Mouse (Mus musculus) liver, embryonic 15.5 days (tissue): Measurements from ENCODE around the gene Kctd17. TPM values are rescaled to one million over a fixed set of nuclear protein-coding genes. Genes with fewer than 3 reads are reported as not detected.

Source experiments
- ATAC-seq: fragments of 200-750 bp; cut with Nextera tagmentation; 2 replicates; pipeline ENCODE4 v1.8.0; 2017; ENCODE audit warnings: moderate number of reproducible peaks, mild to moderate bottlenecking, moderate library complexity; ENCODE audit not compliant: insufficient read depth
- H3K27ac ChIP-seq: fragments of 300-500 bp; sonication (generic); replicated peaks from 2 replicates; pipeline ENCODE4 v1.5.1; 2015; ENCODE audit warnings: mild to moderate bottlenecking, inconsistent platforms
- H3K27me3 ChIP-seq: fragments of 300-500 bp; sonication (generic); 2 replicates; pipeline ENCODE4 v1.6.1; 2015; ENCODE audit warnings: mild to moderate bottlenecking, inconsistent platforms
- H3K36me3 ChIP-seq: fragments of 300-500 bp; sonication (generic); replicated peaks from 2 replicates; pipeline ENCODE4 v1.6.1; 2015; ENCODE audit warnings: moderate library complexity, mild to moderate bottlenecking, inconsistent platforms
- H3K4me1 ChIP-seq: fragments of 300-500 bp; sonication (generic); replicated peaks from 2 replicates; pipeline ENCODE4 v1.6.1; 2015; ENCODE audit warnings: inconsistent platforms
- H3K4me2 ChIP-seq: fragments of 300-500 bp; sonication (generic); 2 replicates; pipeline ENCODE4 v1.6.1; 2015; ENCODE audit warnings: moderate library complexity, mild to moderate bottlenecking, inconsistent platforms
- H3K4me3 ChIP-seq: fragments of 300-500 bp; sonication (generic); replicated peaks from 2 replicates; pipeline ENCODE4 v1.5.1; 2015; ENCODE audit warnings: mild to moderate bottlenecking, inconsistent platforms
- H3K9ac ChIP-seq: fragments of 300-500 bp; sonication (generic); 2 replicates; pipeline ENCODE4 v1.6.1; 2015; ENCODE audit warnings: moderate library complexity, mild to moderate bottlenecking, inconsistent platforms
- H3K9me3 ChIP-seq: fragments of 300-500 bp; sonication (generic); replicated peaks from 2 replicates; pipeline ENCODE4 v1.6.1; 2016; ENCODE audit warnings: inconsistent platforms
- WGBS: fragments of 180-500 bp; shearing (Covaris S2); methylation state at CpG from one replicate; pipeline ENCODE4 v1.1.7; 2015; ENCODE audit warnings: mixed read lengths; ENCODE audit not compliant: insufficient replicate concordance; 5-methylcytosine and 5-hydroxymethylcytosine counted together
- polyA plus RNA-seq: library from polyadenylated mRNA; unstranded; fragments of >200 nt; fragmentation: Nextera tagmentation; extraction: Ambion mirVana; gene quantifications from 2 replicates; pipeline ENCODE4 v1.2.1, GENCODE M21; 2015

The Kctd17 gene
- polyA plus RNA-seq, 1 experiment from 2014 or later = 4.5 TPM

DNA sequence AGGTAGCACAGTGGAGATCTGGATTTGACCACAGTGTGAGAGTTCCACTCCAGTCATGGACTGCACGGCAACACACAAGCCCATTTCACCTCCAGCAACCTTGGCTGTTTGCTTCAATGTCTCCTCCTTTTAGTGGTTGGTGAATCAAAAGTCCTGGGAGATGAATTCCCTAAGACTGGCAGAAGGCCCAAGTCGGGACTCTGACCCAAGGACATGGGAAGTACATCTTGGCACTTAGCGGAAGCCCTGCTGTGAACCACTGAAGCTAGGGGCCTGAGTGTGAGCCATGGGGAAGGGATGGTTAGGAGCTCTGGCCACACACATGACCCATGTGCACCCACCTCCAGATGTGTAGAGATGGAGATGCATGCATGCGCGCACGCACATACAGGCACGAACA lies 39.2 kb downstream of the Kctd17 start:
- no peaks in the 10 kb centered on the region for H3K27me3 ChIP-seq
- peak overlapping the region; percentile 4; the same call in 1 of the 2 replicates for H3K9ac ChIP-seq
- H3K4me1 ChIP-seq = peaks cover 17% of the 10 kb centered on the region; the same call in 1 of the 2 replicates
- H3K36me3 ChIP-seq = no peaks in the 10 kb centered on the region
- H3K9me3 ChIP-seq = no peaks in the 10 kb centered on the region
- H3K4me2 ChIP-seq = peak overlapping the region; percentile 42
- no peak for ATAC-seq
- 78% methylated on average over 7 of the region's 7 CpGs for WGBS
- H3K27ac ChIP-seq = no peak overlapping the region
- peak overlapping the region; percentile 36 for H3K4me3 ChIP-seq

DNA sequence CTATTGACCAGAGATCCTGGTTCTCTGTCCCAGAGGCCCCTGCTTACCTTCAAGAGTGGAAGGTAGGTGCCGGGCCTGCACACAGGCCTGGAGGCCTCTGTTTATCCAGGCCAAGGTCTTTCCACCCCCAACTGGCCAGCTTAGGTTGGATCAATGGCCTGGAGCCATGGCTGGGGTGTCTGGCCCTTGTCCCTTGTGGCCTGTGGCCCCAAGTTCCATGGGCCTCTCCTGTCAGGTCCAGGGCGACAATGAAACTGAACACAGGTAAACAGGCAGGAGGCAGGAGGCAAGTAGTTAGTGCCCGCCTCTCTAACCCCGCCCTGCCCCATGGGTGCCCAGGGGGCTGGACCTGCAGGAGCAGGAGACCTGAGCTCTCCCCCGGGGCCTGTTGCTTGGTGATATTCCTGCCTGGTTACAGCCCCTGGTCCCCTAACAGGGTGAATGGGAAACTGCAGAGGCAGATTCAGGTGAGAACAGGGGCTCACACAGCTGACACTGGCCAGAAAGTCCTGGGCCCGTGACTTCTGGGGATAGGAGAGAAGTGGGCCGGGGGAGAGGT lies 40.1 kb downstream of the Kctd17 start, which contains the start of gene Tmprss6:
Tmprss6 (minus strand) TSS at position 256 of the 559 bp plus-strand sequence.
- Histone ChIP-seq H3K9ac (peak within 1 kb of the TSS; percentile 4; the same call in 1 of the 2 replicates), H3K27me3 (no peaks in the 10 kb centered on the region), H3K9me3 (no peaks in the 10 kb centered on the region), H3K27ac (peak within 1 kb of the TSS; percentile 69), H3K4me1 (peaks cover 17% of the 10 kb centered on the region; the same call in 1 of the 2 replicates), H3K4me2 (peak within 1 kb of the TSS; percentile 42), H3K4me3 (peak within 1 kb of the TSS; percentile 36), H3K36me3 (no peaks in the 10 kb centered on the region)
- peak; percentile 72 for ATAC-seq
- 59% methylated on average over 7 of the region's 7 CpGs for WGBS

DNA sequence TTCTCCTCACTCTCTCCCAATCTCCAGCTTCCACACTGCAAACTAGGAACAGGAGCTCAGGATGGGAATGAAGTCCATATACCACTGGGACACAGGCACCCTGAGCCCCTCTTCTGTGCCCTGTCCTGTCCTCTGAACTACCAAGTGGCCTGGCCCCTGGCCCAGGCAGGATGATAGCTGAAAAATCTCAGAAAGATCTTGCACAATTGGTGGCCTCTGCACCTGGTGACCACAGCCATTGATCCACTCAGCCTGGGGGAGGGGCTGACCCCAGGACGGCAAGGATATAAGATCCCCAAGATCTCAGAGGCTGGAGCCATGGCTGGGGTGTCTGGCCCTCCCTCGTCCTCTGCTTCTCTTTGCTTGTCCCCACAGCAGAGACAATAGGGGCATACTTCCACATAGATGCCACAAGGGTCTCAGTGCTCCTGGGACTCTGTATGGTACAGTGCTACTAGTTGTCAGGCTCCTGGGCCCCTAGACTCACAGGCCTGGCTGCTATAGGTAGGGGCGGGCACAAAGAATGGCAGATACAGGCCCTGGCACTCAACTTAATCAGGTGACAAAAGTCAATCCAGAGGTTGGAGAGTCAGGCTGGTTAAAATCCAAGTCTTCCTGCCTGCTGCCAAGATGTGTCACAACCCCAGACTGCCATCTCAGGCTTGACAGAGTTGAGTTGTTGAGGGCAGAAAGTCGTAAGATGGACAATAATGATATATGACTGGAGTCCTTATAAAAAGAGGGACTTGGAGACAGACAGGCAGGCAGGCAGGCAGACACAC lies 42.3 kb downstream of the Kctd17 start:
- no peaks in the 10 kb centered on the region for H3K9me3 ChIP-seq
- no peaks in the 10 kb centered on the region for H3K36me3 ChIP-seq
- no peak overlapping the region for H3K4me2 ChIP-seq
- no peaks in the 10 kb centered on the region for H3K27me3 ChIP-seq
- ATAC-seq = peak; percentile 51
- peak overlapping the region; percentile 59 for H3K27ac ChIP-seq
- no peak overlapping the region for H3K4me3 ChIP-seq
- H3K4me1 ChIP-seq = peaks cover 17% of the 10 kb centered on the region; the same call in 1 of the 2 replicates
- WGBS = 48% methylated on average over 4 of the region's 4 CpGs
- no peak overlapping the region for H3K9ac ChIP-seq

DNA sequence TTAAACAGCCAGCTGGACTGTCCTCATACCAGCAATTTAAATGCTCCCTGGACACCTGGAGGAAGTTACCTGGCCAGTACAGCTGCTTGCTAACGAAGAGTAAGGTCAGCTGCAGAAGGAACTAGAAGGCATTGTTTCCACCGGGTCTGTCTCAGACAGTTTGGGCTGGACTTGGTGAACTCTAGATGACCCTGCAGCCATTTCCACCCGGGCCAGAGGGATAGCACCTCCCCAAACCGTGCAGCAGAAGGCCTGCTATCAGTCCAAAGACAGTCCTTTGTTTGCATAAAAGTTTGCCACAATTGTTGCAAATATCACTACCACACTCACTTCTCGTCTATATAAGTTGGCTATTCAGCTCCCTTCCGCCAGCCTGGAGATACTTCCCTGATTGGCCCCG lies 43.5 kb downstream of the Kctd17 start:
- 28% methylated on average over 7 of the region's 7 CpGs for WGBS
- no peaks in the 10 kb centered on the region for H3K27me3 ChIP-seq

DNA sequence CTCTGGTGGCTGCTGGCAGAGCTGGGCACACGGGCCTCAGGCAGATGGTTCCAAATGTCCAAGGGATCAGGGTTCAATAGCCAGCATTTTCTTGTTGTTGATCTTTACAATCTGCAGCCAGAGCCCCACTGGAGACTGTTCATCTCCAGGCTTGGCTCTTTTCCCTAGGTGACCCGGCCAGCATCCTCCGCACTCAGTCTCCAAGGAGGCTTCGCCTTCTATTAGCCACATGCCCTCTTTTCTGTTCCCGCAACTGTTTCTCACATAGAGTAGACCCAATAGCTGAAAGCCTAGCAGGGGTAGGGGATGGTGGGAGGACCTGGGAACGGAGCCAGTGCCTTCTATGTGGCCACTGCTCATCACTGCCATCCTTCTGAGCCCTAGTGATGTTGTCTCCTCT lies 45.1 kb downstream of the Kctd17 start:
- Histone ChIP-seq H3K27ac (no peak overlapping the region), H3K9me3 (no peaks in the 10 kb centered on the region), H3K27me3 (no peaks in the 10 kb centered on the region), H3K36me3 (no peaks in the 10 kb centered on the region), H3K4me2 (no peak overlapping the region), H3K4me3 (no peak overlapping the region), H3K9ac (no peak overlapping the region), H3K4me1 (peaks cover 14% of the 10 kb centered on the region; the same call in 1 of the 2 replicates)
- WGBS = 64% methylated on average over 6 of the region's 6 CpGs
- no peak for ATAC-seq

More for the DNA sequence above, 43.5 kb downstream of the Kctd17 start:
- H3K36me3 ChIP-seq = no peaks in the 10 kb centered on the region
- H3K4me3 ChIP-seq = no peak overlapping the region
- H3K9ac ChIP-seq = no peak overlapping the region
- no peak overlapping the region for H3K27ac ChIP-seq
- ATAC-seq = no peak
- H3K9me3 ChIP-seq = no peaks in the 10 kb centered on the region
- H3K4me1 ChIP-seq = peaks cover 14% of the 10 kb centered on the region; the same call in 1 of the 2 replicates
- no peak overlapping the region for H3K4me2 ChIP-seq

DNA sequence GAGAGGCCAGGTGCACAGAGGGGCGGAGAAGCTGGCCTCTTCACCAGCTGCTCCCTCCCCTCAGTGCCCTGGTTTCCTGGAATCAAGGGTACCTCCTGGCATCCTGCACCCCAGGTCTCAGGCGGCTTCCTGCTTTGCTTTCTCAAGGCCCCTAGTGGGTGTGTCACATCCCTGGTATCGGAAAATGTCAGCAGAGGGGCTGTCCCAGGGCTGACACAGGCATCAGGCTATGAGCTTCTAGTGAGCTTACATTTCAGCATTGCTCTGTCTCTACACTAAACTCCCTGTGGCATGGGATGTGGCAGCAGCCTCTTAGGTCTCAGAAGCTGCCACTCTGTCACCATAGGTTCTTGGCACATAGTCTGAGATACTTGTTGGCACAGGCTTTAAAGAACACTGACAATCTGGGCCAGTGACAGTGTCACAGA lies 47.3 kb downstream of the Kctd17 start:
- Histone ChIP-seq H3K4me3 (no peak overlapping the region), H3K4me1 (0 out of 2 replicates have a peak, but pooled peaks cover 9% of the 10 kb centered on the region), H3K9ac (no peak overlapping the region), H3K36me3 (no peaks in the 10 kb centered on the region), H3K4me2 (no peak overlapping the region), H3K27ac (no peak overlapping the region), H3K27me3 (no peaks in the 10 kb centered on the region), H3K9me3 (no peaks in the 10 kb centered on the region)
- WGBS = 54% methylated on average over 3 of the region's 3 CpGs
- no peak for ATAC-seq

DNA sequence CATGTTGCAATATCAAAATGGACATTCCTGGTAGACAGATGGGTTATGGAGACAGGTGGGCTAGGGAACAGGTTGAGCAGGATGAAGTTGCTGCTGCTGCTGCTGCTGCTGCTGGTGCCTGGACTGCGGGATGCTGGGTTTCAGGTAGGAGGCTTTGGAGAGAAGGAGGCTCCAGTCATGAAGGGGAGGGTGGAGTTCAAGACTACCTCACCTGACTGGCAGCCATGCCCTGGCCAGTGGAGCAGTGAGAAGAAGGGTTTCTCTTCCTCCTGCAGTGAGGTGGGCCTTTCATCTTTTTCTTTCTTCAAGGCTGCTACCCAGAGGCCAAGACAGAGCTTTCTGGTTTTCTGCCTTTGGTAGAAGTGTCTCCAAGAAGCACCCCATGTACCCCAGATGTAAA lies 48.5 kb downstream of the Kctd17 start:
- H3K27ac ChIP-seq = no peak overlapping the region
- WGBS = 57% methylated on average over 1 of the region's 1 CpGs

DNA sequence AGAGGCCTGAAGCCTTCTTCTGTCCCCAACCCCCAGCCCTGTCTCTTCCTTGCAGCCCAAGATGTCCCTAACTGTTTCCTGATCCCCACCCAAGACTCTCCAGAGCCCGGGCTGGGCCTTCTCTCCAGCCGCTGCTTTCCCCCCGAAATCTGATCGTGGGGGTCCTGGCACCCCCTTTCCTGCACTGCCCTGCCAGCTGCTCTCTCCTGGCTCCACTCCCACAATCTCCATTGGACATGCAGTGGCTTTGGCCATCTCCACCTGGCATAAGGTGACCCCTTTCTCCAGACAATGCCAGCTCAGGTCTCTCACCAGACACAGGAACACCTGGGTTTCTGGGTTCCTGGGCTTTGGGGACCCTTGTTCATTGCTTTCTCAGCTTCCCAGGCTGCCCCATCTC lies 49.7 kb downstream of the Kctd17 start:
- Histone ChIP-seq H3K4me3 (no peak overlapping the region), H3K27ac (no peak overlapping the region), H3K4me1 (peaks cover 10% of the 10 kb centered on the region; the same call in 1 of the 2 replicates), H3K27me3 (no peaks in the 10 kb centered on the region), H3K36me3 (no peaks in the 10 kb centered on the region), H3K4me2 (no peak overlapping the region), H3K9ac (no peak overlapping the region), H3K9me3 (no peaks in the 10 kb centered on the region)
- no peak for ATAC-seq
- 63% methylated on average over 4 of the region's 4 CpGs for WGBS

More for the DNA sequence above, 48.5 kb downstream of the Kctd17 start:
- H3K4me2 ChIP-seq = no peak overlapping the region
- ATAC-seq = no peak
- no peaks in the 10 kb centered on the region for H3K9me3 ChIP-seq
- H3K4me1 ChIP-seq = peaks cover 9% of the 10 kb centered on the region; the same call in 1 of the 2 replicates
- H3K36me3 ChIP-seq = no peaks in the 10 kb centered on the region
- H3K9ac ChIP-seq = no peak overlapping the region
- H3K27me3 ChIP-seq = no peaks in the 10 kb centered on the region
- no peak overlapping the region for H3K4me3 ChIP-seq

DNA sequence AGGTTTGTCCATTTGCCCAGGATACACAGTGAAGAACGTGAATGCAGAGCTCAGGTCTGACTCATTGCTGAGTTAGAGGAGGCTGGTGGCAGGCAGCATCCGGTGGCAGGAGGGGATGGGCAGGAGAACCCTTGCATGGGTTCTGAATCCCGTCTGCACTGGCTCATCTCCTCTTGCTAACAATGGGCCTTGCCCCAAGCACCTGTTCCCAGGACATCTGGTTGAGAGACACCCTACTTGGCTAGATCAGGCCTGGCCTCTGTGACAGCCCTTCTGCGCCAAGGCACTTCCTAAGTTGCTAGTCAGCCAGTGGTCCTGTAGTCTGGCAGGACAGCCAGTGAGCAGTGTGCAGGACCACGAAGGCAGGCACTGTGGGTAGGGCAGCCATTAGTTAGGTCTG lies 51.1 kb downstream of the Kctd17 start:
- 56% methylated on average over 5 of the region's 5 CpGs for WGBS
- Histone ChIP-seq H3K4me1 (peaks cover 10% of the 10 kb centered on the region; the same call in 1 of the 2 replicates), H3K9me3 (no peaks in the 10 kb centered on the region)

DNA sequence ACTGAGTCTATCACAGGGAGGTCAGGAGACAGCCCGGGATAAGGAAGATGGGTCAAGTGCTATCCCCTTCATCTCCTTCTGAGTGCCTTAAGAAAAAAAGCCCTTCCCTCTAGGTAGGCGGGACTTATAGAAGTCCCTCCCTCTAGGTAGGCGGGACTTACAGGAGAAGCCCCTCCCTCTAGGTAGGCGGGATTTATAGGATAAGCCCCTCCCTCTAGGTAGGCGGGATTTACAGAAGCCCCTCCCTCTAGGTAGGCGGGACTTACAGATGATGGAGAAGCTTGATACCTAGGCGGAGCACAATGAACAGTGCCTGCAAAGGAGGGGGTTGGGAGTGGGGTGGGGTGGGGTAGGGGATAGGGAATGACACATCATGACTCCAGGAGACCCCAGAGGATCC lies 51.7 kb downstream of the Kctd17 start:
- ATAC-seq = no peak
- WGBS = 63% methylated on average over 7 of the region's 7 CpGs
- H3K27ac ChIP-seq = no peak overlapping the region

More for the DNA sequence above, 51.1 kb downstream of the Kctd17 start:
- H3K27ac ChIP-seq = no peak overlapping the region
- H3K9ac ChIP-seq = no peak overlapping the region
- H3K4me2 ChIP-seq = no peak overlapping the region
- ATAC-seq = no peak
- no peak overlapping the region for H3K4me3 ChIP-seq
- H3K27me3 ChIP-seq = no peaks in the 10 kb centered on the region
- H3K36me3 ChIP-seq = no peaks in the 10 kb centered on the region

DNA sequence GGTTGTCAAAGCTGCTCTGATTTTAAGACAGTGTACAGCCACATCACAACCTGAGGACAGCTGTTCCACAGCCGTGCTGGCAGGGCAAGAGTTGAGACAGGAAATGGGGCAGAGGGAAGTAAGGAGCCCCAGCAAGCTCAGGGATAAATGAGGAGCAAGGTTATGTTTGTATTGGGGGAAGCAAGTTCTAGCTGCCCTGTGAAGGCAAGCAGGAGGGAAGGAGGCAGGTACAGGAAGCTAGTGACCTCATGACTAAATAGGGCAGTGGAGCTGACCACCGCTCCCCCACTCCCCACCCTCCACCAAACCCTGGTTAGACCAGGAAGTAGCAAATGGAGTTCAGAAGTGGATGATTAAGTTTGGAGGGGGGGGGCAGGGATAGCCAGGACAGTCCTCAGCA lies 52.6 kb downstream of the Kctd17 start:
- Histone ChIP-seq H3K27me3 (no peaks in the 10 kb centered on the region), H3K9ac (no peak overlapping the region), H3K36me3 (no peaks in the 10 kb centered on the region), H3K4me1 (peaks cover 10% of the 10 kb centered on the region; the same call in 1 of the 2 replicates), H3K27ac (no peak overlapping the region), H3K9me3 (no peaks in the 10 kb centered on the region), H3K4me3 (no peak overlapping the region), H3K4me2 (no peak overlapping the region)
- ATAC-seq = no peak
- WGBS = 18% methylated on average over 2 of the region's 2 CpGs

More for the DNA sequence above, 51.7 kb downstream of the Kctd17 start:
- Histone ChIP-seq H3K27me3 (no peaks in the 10 kb centered on the region), H3K4me2 (no peak overlapping the region), H3K4me1 (peaks cover 10% of the 10 kb centered on the region; the same call in 1 of the 2 replicates), H3K9me3 (no peaks in the 10 kb centered on the region), H3K9ac (no peak overlapping the region), H3K4me3 (no peak overlapping the region), H3K36me3 (no peaks in the 10 kb centered on the region)
